Mouse (Mus musculus) stomach, embryonic 16.5 days (tissue): ENCODE measurements around the gene Plscr2. TPM values are rescaled to one million over a fixed set of nuclear protein-coding genes. Genes with fewer than 3 reads are reported as not detected.

Experiments
- ATAC-seq: fragments of 200-750 bp; cut with Nextera tagmentation; 2 replicates; pipeline ENCODE4 v1.8.0; 2017; ENCODE audit warnings: moderate number of reproducible peaks, moderate TSS enrichment; ENCODE audit not compliant: insufficient read depth, low FRiP score
- H3K27ac ChIP-seq: fragments of 300-500 bp; sonication (generic); 2 replicates; pipeline ENCODE4 v1.5.1; 2014; ENCODE audit warnings: low read length
- H3K27me3 ChIP-seq: fragments of 300-500 bp; sonication (generic); 2 replicates; pipeline ENCODE4 v1.6.1; 2014; ENCODE audit warnings: low read length, control low read depth, mixed read lengths; ENCODE audit not compliant: control insufficient read depth, insufficient read depth
- H3K36me3 ChIP-seq: fragments of 300-500 bp; sonication (generic); 2 replicates; pipeline ENCODE4 v1.6.1; 2014; ENCODE audit warnings: low read length; ENCODE audit not compliant: control insufficient read depth, insufficient read depth
- H3K4me1 ChIP-seq: fragments of 300-500 bp; sonication (generic); 2 replicates; pipeline ENCODE4 v1.6.1; 2014; ENCODE audit warnings: low read length, control low read depth, mixed read lengths; ENCODE audit not compliant: control insufficient read depth, insufficient read depth
- H3K4me2 ChIP-seq: fragments of 300-500 bp; sonication (generic); 2 replicates; pipeline ENCODE4 v1.6.1; 2014; ENCODE audit warnings: low read depth, low read length, mixed read lengths
- H3K4me3 ChIP-seq: fragments of 300-500 bp; sonication (generic); replicated peaks from 2 replicates; pipeline ENCODE4 v1.5.1; 2014; ENCODE audit warnings: mild to moderate bottlenecking, low read length
- H3K9ac ChIP-seq: fragments of 300-500 bp; sonication (generic); 2 replicates; pipeline ENCODE4 v1.6.1; 2014; ENCODE audit warnings: low read length
- H3K9me3 ChIP-seq: fragments of 300-500 bp; sonication (generic); replicated peaks from 2 replicates; pipeline ENCODE4 v1.6.1; 2016; ENCODE audit warnings: low read length, control low read depth; ENCODE audit not compliant: control insufficient read depth
- WGBS: fragments of 180-500 bp; shearing (Covaris S2); extraction: QIAGEN DNeasy Blood & Tissue Kit; methylation state at CpG from one replicate; pipeline ENCODE4 v1.1.7; 2014; 5-methylcytosine and 5-hydroxymethylcytosine counted together
- polyA plus RNA-seq: library from polyadenylated mRNA; unstranded; fragments of >200 nt; fragmentation: Nextera tagmentation; extraction: Ambion mirVana; gene quantifications from 2 replicates; pipeline ENCODE4 v1.2.1, GENCODE M21; 2015

The Plscr2 gene
- polyA plus RNA-seq: 1.0 and 1.9 TPM in 2 replicates

DNA sequence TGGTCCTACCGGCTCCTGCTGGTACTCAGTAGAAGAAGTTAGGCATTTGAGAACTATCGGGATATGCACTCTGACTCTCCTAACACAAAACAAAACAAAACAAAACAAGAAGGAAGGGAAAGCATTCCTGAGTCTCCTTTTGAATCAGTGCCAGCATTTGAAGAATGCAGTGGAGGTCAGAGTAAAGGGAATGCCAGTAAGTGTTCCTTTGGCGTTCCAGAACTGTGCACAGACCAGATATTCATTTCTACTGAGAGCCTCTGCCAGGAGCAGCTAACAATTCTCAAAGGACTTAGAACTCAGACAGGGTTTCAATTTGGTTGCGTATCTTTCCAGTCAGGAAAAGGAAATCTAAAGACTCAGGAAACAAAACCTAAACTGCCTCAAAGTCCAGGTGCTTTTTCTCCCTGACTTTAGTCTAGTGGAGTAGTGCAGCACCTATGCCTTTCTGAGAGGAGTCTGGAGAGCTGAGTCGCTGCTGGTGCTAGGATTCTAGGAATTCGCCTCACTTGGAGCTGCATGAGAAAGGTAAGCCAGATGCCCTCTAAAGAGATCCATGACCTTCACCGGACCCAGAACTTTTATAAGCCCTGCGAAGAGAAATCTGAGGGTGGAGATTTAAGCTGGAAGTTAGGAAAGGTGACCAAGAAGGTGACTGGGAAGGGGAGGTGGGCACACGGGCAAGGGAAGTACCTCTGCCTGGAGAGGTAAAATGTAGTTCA, at the start of gene Plscr2:
Plscr2 (plus strand) TSS at position 117 of the 722 bp plus-strand sequence.
- H3K4me2 ChIP-seq: no peak within 1 kb of the TSS
- no peaks in the 10 kb centered on the region for H3K27me3 ChIP-seq
- H3K4me1 ChIP-seq: 0 out of 2 replicates have a peak, but pooled peaks cover 5% of the 10 kb centered on the region
- H3K9ac ChIP-seq: no peak within 1 kb of the TSS
- no peaks in the 10 kb centered on the region for H3K36me3 ChIP-seq
- ATAC-seq: no peak
- H3K27ac ChIP-seq: no peak within 1 kb of the TSS
- H3K9me3 ChIP-seq: no peaks in the 10 kb centered on the region
- H3K4me3 ChIP-seq: no peak within 1 kb of the TSS
- WGBS: 53% methylated on average over 9 of the region's 9 CpGs

DNA sequence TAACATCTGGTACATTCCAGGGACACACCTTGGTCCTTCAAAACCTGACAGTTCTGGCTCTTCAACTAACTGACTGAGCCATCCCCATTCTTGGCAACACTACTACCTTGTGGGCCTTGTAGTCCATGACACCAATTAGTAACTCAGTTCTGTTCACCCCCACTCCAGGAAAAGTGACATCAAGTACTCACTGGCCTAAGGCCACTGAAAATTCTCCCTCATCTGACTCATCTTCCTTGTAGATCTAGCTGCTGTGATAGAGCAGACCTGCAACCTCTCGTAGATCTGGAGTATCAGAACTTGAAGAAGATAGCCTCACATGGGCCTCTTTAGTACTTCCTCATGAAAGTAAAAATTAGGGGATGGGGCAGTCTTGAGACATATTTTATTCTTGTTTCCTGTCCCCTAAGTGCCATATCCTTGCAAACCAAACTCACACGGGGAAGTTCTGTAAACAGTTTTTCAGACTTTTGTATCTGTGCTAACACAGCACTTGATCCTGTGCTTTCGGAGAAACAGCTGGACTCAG, 49.2 kb upstream of the Plscr2 start:
- 60% methylated on average over 3 of the region's 3 CpGs for WGBS
- H3K27me3 ChIP-seq: no peaks in the 10 kb centered on the region

DNA sequence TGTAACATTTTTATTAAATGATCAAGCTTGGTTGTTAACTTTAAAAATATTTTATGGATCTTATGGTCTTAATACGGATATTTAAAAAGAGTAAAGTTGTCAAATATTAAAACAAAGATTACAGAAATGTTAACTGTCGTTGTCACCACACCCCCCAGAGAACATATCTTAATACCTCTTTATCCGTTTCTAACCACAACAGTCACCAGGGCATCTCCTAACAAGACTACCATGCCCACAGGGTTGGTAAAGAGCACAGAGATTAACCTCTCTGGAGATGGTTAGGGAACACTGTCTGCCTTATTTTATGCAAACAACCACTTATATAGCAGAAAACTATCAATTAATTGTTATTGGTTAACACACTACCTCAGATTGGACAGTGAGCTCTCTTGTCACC, 48.6 kb upstream of the Plscr2 start:
- H3K27me3 ChIP-seq: no peaks in the 10 kb centered on the region
- no peak overlapping the region for H3K9ac ChIP-seq
- no peak overlapping the region for H3K4me3 ChIP-seq
- ATAC-seq: no peak
- 72% methylated on average over 3 of the region's 3 CpGs for WGBS
- no peak overlapping the region for H3K27ac ChIP-seq
- no peak overlapping the region for H3K4me2 ChIP-seq
- H3K9me3 ChIP-seq: no peaks in the 10 kb centered on the region
- no peaks in the 10 kb centered on the region for H3K36me3 ChIP-seq
- H3K4me1 ChIP-seq: no peaks in the 10 kb centered on the region

More for the DNA sequence above, 49.2 kb upstream of the Plscr2 start:
- Histone ChIP-seq H3K4me2 (no peak overlapping the region), H3K4me1 (no peaks in the 10 kb centered on the region), H3K36me3 (no peaks in the 10 kb centered on the region), H3K4me3 (no peak overlapping the region), H3K27ac (no peak overlapping the region), H3K9me3 (no peaks in the 10 kb centered on the region), H3K9ac (no peak overlapping the region)
- no peak for ATAC-seq

DNA sequence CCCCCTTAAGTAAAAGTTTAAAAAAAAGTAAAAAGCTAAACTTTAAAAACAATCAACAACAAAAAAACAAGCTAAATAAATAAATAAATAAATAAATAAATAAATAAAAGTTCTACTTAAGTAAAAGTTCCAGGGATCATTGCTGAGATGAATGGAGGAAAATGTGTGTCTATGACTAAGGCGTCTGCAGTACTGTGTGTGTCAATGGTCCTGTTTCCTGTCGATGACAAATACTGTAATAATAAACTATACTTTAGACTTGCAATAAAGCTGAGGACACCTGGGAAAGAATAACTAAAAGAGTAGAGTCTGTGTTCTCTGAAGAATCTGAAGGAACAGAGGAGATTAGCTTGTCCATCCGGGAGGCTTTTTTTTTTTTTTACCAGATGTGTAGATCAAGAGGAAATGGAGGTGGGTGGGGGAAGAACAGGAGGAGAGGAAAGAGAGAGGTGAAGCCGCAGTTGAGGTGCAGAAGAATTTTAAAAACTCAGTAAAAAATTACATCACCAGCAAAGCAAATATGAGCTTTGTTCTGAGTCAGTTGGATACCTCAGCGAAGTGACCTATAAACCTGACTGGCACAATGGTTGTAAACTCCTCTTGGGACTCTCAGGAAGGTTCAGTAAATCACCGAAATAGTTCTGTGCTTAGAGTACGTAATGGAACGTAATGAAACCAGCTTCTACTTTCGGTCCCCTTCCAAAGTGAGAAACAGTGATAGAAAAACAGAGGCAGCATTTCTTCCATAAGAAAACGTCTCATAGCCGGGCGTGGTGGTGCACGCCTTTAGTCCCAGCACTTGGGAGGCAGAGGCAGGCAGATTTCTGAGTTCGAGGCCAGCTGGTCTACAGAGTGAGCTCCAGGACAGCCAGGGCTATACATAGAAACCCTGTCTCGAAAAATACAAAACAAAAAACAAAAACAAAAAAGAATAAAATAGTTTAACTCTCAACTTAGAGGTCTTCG, 46.3 kb upstream of the Plscr2 start:
- ATAC-seq: no peak
- Histone ChIP-seq H3K4me2 (no peak overlapping the region), H3K36me3 (no peaks in the 10 kb centered on the region), H3K4me1 (no peaks in the 10 kb centered on the region), H3K4me3 (no peak overlapping the region), H3K9me3 (no peaks in the 10 kb centered on the region), H3K27me3 (no peaks in the 10 kb centered on the region), H3K9ac (no peak overlapping the region), H3K27ac (no peak overlapping the region)
- WGBS: 78% methylated on average over 16 of the region's 16 CpGs

DNA sequence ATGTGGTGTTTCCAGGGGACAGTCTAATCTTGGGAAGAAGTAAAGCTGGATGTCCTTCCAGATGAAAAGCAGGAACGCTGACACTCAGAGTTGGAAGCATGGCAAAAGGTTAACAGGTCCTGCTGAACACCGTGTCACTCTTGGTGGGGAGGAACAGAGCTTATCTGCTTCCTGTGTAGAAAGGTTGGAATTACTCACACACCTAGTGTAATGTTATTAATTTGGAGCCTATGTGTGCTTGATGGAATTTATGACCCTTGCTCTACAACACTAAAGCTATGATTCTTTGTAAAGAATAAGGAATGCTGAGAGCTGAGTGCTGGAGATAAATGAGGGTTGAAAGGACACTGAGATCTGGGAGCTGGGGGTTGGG, 45.6 kb upstream of the Plscr2 start:
- Histone ChIP-seq H3K36me3 (no peaks in the 10 kb centered on the region), H3K4me1 (no peaks in the 10 kb centered on the region), H3K9ac (no peak overlapping the region), H3K9me3 (no peaks in the 10 kb centered on the region), H3K4me2 (no peak overlapping the region), H3K27me3 (no peaks in the 10 kb centered on the region), H3K4me3 (no peak overlapping the region), H3K27ac (no peak overlapping the region)
- WGBS: 41% methylated on average over 2 of the region's 2 CpGs
- no peak for ATAC-seq

DNA sequence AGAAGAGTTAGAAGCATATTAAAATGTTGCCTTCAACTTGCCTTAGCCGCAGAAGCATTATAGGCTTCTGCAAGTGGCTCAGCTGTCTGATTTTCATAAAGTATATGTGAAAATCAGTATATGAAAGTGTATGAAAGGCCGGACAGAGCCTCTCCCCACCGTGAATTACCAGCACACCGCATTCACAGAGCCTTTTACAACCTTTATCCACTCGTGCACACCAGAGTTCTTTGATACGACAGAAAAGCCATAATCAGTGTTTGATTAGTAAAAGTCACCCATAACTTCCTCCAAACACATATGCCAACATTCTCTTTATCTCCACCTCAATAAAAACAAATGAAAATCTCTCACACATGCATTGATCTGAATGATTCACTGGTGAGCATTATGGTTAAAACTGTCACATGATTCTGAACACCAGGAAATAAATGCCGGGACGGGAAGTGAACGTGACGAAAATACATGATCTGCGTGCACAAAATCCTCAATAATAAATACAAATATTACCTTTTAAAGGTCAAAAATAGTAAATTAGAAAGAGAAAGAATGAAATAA, 40.4 kb upstream of the Plscr2 start:
- no peak for ATAC-seq
- Histone ChIP-seq H3K27me3 (no peaks in the 10 kb centered on the region), H3K4me1 (no peaks in the 10 kb centered on the region), H3K9ac (no peak overlapping the region), H3K4me3 (no peak overlapping the region), H3K9me3 (no peaks in the 10 kb centered on the region), H3K36me3 (no peaks in the 10 kb centered on the region), H3K4me2 (no peak overlapping the region), H3K27ac (no peak overlapping the region)
- 80% methylated on average over 11 of the region's 11 CpGs for WGBS

DNA sequence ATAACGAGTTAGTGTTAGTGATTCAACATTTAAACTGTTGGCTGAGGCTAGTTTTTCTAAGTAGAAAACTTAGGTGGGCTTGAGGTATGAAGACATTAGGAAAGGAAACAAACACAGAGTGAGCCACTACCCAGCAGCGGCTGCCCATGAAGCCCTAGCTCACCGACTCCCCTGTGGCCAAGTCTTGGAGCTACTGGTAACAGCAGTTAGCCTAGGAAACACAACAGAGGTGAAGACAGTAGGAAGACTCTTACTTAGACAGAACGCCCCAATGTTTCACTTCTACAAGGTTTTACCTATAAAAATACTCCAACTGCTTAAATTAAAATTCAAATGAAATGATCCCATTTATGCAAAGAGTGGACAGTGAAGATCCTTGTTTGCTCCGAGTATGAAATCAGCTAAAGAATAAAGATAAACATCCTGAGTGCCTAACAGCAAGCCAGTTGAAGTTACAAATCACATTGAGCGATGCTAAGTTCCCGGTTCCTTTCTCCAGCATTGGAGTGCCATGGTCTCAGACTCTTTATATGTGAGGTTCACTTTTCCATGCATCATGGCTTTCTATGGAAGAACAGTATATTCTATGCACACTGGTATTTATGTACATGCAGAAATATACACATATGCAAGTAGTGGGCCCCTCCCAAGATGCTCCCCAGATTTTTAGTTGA, 26.5 kb upstream of the Plscr2 start:
- ATAC-seq: no peak
- H3K9me3 ChIP-seq: no peaks in the 10 kb centered on the region
- no peak overlapping the region for H3K27ac ChIP-seq
- H3K9ac ChIP-seq: no peak overlapping the region
- peaks cover 9% of the 10 kb centered on the region for H3K4me1 ChIP-seq
- no peak overlapping the region for H3K4me3 ChIP-seq
- WGBS: 78% methylated on average over 7 of the region's 7 CpGs
- no peaks in the 10 kb centered on the region for H3K27me3 ChIP-seq
- no peaks in the 10 kb centered on the region for H3K36me3 ChIP-seq
- H3K4me2 ChIP-seq: no peak overlapping the region

DNA sequence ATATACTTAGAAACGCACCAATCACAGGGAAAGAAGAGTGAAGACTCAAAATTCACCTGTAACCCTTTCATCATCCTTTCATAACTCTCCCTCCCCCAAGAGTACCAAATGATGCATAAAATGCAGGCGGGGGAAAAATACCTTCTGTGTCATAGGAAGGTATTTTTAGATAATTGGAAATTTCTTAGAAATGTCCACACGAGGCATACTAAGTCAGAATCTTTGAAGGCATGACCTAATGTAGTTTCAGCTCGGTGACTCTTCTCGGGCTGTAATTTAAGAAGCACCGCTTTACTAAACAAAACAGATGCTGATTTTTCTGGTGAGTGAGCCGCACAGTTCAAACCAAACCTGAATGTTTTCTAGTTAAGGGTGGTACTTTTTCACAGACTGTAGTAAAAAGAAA, 26.0 kb upstream of the Plscr2 start, which contains the start of gene Plscr1:
Plscr1 (plus strand) TSS at position 304 of the 406 bp plus-strand sequence.
- no peaks in the 10 kb centered on the region for H3K36me3 ChIP-seq
- 35% methylated on average over 7 of the region's 7 CpGs for WGBS
- peak within 1 kb of the TSS; percentile 77 for H3K9ac ChIP-seq
- peak within 1 kb of the TSS; percentile 67 for H3K4me3 ChIP-seq
- H3K9me3 ChIP-seq: no peaks in the 10 kb centered on the region
- no peak for ATAC-seq
- H3K4me2 ChIP-seq: peak within 1 kb of the TSS; percentile 58
- H3K27ac ChIP-seq: peak within 1 kb of the TSS; percentile 96
- H3K4me1 ChIP-seq: peaks cover 9% of the 10 kb centered on the region
- H3K27me3 ChIP-seq: no peaks in the 10 kb centered on the region
